Mouse (Mus musculus): ENCODE measurements around the gene Mrps21.
"Not testable (repeated sequence)": the region's sequence is repeated elsewhere in the genome, so short reads cannot be mapped to it uniquely, and the experiment has no call there.

Mrps21 gene

DNA sequence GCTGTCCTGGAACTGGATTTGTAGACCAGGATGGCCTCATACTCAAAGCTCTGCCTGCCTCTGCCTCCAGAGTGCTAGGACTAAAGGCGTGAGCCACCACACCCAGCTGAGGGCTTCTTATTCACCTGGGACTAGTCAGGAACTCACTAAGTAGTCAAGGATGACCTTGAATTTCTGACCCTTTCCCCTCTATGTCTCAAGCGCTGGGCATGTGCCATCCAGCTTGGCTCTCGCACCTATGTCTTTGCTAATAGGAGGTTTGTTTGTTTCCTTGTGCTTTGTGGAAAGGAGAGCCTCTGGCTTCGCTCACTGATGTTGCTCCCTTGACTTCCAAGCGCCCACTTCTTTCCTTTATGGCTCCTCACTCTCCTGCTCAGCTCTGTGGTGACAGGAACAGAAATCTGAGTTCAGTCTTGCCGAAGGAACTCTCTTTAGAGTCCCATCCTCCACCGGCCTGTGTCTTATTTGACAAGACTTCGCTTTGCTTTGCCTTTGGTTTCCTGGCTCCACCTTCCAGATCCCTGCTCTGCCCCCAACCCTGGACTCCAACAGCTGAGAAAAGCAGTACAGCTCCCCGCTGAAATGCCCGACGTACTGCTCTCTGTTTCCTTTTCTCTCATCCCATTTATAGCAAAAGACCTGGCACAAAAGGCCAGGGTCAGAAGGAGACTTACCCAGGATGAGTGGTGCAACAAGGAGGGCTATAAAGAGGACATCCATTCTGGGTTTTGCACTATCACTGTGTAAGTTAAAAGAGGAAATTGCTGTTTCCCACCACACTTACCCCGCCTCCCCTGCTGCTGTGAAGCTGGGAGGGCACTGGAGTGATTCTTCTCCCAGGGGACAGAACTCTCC is 20.1 kb upstream of the Mrps21 start, which contains the start of gene BC028528:
BC028528 (minus strand) TSS at position 795 of the 855 bp plus-strand sequence.
- DNase-seq, result no peak

DNA sequence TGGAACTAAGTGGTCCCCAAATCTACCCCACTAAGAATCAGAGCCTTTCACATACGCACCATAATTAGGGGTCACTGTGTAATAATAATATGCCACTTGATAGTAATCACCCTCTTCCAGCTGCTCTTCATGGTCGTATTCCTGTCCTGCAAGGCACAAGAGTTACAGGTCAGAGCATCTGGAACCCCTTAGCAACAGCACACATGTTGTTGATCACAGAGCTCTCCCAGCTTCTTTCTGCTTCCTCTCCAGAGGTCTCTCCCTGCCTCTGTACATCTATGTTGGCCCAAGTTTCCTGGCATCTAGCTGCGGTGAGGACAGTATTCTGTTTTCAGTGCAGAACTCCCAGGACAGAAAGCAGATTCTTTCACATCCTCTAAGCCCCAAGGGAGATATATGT is 18.3 kb upstream of the Mrps21 start:
- DNase-seq, result no peak

DNA sequence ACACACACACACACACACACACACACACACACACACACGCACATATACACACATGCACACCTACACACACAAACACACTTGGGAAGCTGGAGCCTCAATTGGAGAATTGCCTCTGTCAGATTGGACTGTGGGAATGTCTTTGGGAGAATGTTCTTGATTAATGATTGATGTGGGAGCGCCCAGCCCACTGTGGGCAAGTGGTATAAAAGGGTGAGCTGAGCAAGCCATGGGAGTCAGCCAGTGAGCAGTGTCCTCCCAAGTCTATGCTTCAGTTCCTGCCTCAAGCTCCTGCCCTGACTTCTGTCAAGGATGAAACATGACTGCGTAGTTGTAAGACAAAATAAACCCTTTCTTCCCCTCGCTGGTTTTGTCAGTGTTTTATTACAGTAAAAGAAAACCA is 16.3 kb upstream of the Mrps21 start:
- DNase-seq, result peak; percentile 89

DNA sequence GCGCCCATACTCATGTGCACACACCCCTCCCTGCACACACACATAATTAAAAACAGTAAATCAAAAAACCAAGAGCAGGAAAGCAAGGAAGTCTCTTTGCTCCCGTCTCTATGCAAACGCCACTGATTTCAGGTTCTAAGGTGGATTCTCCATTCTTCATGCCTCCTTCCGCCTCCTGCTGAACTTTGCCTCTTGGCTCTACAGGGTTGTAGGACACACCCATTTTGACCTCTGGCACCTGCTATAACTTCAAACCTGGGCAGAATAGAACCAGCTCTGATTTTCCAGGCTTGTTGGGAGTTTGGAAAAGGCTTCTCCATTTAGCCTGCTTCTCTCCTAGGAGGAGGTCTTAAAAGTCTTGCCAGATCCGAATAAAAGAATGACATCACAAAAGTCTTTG is 13.1 kb upstream of the Mrps21 start:
- DNase-seq, result peak; percentile 86

DNA sequence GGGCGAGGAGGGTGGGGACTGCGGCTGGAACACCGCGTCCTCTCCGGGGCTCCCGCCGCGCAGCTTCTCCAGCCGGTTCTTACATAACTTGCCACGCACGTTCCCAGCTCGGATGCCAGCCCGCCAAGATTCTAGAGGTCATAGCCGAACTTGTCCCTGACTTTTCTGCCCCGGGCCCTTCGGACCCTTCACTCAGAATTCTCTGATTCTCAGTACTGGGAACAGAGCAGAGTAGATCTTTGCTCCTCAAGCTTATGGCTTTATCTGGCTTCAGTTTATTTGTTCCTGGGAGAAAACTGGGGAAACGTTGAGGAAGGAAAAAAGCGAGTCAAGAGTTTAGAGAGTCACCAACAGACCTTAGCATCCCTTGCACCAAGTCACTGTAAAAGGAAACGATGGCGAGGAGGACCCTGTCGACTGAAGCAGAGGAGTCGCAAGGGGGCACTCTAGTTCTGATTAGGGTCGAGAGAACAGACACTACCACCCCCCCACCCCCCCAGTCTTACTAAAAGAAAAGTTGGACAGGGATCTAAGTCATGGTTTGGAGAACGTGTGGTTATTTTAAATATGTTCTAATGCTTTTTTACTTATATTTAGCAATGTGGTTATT is 11.6 kb upstream of the Mrps21 start:
- DNase-seq, result peak; percentile 91

DNA sequence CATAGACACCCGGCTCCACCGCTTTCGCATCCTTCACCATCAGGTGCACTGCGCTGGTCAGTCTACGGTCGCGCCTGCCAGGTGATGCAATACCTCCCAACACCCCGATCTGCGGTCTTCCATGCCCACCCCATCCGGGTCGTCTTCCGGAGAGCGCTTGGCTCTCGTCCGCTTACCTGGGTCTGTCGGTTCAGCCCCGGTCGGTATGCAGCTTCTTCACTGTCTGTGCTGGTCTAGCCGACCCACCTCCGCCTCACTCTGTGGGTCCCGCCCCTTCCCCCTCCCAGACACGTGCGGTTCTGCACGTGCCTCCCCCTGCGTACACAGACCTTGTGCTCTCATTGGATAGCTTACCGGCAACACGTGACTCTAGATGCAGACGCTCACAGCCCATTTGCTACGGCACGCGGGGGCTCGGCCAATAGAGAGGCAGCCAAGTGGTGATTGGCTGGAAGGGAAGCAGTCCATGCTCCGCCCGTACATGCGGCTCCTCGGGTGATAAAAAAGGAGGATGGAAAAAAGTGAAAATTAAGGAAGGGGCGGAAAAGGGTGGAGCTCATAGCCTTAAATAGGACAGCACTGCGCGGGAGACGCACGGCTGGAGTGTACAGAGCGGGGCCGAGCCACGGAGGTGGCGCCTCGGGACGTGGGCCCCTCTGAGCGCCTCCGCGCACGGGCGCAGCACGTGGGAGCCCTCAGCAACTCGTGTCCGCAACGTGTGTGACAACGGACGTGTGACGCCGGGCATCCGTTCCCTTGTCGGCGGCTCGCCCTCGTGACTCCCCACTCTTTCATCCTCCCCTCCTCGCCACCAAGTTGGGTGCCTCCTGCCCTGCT is 10.9 kb upstream of the Mrps21 start, which contains the start of gene Ciart:
Ciart (minus strand) TSS at position 273 of the 837 bp plus-strand sequence.
- peak; percentile 99 for DNase-seq

DNA sequence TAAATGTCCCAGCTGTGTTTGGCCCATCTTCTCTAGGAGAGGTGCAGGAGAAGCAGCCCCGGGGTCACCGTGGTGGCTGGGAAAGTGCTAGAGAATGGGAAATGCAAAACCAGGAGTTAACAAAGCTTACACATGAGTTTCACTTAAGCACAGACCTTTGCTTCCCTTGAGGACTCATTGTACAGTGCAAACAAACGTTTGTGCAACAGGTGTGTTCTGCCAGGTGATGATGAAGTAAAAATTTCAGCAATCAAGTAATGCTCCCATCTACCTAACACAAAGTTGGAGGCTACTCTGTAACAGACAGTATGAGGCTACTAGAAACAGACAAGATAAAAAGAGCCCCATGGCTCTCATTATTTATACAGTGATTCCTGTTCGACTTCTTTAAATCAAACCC is 7.7 kb upstream of the Mrps21 start:
- DNase-seq, result no peak

DNA sequence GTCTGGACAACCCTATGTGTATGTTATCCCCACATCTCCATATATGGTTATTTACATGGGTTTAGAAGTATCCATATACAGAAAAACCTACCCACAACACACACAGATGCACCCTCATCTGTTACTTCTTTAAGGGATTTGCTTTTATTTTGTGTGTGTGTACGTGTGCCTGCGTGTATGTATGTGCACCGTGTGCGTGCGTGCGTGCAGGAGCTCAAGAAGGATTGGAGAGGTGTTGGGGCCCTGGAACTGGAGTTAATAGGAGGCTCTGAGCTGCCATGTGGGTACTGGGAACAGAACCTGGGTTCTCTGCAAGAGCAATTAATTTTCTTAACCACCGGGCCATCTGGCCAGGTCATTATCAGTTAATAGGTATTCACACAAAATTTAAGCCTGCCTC is 729 bp upstream of the Mrps21 start:
- DNase-seq, result peak; percentile 56

DNA sequence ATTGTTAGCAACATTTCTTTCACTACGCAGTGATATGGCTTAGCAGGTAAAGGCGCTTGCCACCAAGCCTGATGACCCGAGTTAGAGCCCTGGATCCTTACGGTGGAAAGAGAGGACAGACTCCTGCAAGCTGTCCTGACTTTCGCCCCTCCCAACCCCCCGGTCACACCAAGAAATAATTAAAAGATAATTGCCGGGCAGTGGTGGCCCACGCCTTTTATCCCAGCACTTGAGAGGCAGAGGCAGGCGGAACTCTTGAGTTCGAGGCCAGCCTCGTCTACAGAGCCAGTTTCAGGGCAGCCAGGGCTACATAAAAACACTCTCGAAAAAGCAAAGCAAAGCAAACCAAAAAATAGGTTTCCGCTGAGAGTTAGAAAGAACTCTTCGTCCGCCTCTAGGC is 343 bp downstream of the Mrps21 start:
- no peak for DNase-seq

DNA sequence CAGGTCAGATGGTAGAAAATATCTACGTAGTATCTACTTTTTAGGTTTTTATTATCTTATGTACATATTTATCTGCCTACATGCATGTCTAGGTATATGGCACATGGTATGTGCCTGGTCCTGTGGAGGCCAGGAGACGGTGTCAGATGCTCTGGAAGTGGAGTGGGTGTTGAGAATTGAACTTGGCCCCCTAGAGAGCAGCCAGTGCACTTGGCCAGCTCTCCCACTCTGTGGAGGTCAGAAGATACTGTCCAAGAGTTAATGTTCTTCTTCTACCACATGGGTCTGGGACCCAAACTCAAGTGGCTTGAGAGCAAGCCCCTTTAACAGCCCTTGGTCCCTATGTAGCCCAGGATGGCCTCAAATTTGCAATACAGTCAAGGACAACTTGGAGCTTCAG is 3.9 kb downstream of the Mrps21 start:
- peak; percentile 16 for DNase-seq

DNA sequence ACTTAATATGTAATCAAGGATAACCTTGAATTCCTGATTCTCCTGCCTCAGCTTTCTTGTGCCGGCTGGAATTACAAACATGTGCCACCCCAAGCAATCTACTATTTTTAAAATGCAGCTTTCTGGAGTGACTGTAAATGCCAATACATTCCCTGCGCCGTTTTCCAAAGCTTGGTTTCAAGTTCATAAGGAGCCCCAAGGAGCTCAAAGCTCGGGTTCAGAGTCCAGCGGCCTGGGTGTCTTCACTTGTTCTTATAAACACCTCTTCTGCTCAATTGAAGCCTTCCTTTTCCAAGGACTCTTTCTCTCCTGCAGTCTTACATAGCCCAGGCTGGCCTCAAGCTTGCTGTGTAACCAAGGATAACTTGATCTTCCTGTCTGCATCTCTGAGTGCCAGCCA is 5.2 kb downstream of the Mrps21 start:
- peak; percentile 86 for DNase-seq

DNA sequence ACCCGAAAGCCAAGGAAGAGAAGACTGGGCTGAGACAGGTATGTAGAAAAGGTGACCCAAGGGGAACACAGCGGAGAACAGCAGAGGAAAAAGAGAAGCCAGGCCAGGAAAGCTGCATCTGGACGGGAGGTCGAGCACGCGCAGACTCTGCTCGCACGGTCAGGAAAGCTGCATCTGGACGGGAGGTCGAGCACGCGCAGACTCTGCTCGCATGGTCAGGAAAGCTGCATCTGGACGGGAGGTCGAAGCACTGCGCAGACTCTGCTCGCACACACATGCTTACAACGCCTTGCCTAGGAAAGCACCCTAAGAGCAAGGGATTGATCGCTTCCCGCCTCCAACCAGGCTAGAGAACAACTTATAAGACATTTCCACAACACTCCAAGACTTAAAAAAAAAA is 5.7 kb downstream of the Mrps21 start:
- no peak for DNase-seq

DNA sequence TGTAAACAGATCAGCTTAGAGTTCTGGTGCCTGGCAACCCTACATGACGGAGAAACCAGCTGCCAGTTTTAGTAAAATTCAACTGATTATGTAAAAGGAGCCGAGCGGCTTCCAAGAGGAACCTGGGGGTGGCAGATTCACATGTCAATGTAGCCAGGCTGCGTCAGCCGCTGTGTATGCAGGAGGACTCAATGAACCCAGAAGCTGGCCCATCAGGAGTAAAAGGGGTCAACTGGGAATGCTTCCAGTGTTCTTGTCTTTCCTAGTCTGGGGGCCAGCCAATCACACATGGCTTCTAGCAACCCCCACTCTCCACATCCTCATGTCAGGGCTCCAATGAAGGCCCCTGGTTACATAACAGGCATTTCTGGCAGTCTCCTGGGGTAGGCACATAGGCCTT is 6.3 kb downstream of the Mrps21 start:
- peak; percentile 96 for DNase-seq

DNA sequence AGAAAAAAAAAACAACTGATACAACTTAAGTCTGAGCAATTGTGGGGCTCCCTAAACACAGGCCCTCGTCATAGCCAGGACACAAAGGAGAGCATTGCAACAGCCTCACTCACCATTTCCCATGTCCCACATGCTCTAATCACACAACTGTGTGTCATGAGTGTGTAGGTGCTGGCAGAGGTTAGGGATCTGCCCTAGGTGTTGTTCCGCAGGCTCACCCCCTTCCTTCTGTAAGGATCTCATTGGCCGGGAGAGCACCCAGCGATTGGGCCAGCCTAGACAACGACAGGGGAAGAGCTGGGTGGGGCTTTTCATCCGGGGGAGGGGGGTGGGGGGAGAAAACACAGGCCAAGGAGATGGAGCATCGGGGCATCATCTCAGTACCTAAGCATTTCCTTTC is 7.7 kb downstream of the Mrps21 start:
- DNase-seq, result no peak

DNA sequence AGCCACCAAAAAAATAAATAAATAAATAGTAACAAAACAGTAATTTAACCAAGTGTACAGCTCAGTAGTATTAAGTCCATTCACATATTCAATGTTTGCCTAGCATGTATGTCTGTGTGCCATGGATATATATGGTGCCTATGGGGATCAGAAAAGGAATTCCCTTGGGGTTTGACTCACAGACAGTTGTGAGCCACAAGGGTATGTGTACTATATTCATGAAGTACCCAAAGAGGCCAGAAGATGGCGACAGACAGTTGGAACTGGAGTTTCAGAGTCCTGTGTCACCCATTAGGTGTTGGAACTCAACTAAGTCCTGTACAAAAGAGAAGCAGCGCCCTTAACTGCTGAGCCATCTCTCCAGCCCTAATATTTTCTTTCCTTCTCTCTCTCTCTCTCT is 9.5 kb downstream of the Mrps21 start:
- DNase-seq, result peak; percentile 97

DNA sequence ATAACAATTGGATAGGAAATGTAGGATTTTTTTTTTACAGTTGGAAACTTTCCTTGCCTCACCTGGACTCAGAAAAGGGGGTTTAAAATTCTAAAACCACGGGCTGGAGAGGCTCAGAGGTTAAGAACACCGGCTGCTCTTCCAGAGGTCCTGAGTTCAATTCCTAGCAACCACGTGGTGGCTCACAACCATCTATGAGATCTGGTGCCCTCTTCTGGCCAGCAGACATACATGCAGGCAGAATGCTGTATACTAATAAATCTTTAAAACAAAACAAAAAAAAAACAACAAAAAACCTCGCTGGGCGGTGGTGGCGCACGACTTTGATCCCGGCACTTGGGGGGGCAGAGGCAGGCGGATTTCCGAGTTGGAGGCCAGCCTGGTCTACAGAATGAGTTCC is 10.1 kb downstream of the Mrps21 start:
- DNase-seq, result peak; percentile 30

DNA sequence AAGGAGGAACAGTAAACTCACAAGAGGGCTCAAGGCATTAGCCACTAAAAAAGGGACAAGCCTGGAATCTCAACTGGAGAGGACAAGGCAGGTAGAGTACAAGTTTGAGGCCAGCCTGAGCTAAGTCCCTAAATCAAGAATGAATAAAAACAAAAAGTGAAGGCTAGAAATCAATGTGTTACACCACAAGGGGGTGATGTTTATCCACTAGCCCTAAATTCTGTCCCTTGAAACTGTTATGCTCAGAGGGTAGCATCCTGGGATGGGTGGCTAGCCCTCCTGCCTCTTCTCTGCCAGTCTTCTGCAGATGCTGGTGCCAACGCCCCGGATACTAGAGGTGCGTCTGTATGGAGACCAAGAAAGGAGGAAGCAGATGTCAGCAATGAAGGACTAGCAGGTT is 11.0 kb downstream of the Mrps21 start:
- DNase-seq, result peak; percentile 33

DNA sequence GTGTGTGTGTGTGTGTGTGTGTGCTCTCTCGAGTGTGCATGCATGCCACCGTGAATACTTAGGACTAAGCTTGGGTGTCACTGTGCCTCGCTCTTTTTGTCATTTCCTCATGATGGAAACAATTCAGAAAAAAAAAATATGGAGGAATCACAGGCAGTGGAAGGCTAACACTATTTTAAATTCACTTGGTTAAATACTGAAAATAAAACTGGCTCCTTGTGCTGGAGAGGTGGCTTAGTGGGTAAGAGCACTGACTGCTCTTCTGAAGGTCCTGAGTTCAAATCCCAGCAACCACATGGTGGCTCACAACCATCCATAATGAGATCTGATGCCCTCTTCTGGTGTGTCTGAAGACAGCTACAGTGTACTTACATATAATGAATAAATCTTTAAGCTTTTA is 13.0 kb downstream of the Mrps21 start:
- not testable (repeated sequence) for DNase-seq

DNA sequence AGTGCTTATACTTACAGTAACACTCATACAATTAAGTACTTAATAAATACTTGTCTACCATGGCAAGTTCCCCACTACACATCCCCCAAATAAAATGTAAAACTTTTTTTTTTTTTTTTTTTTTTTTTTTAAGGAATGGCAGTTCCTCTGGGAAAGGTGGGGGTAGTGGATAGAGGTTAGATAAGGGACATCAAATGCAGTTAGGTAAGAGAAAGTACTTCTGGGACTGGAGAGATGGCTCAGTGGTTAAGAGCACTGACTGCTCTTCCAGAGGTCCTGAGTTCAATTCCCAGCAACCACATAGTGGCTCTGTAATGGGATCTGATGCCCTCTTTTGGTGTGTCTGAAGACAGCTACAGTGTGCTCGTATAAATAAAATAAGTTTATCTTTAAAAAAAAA is 14.3 kb downstream of the Mrps21 start:
- DNase-seq, result not testable (repeated sequence)

DNA sequence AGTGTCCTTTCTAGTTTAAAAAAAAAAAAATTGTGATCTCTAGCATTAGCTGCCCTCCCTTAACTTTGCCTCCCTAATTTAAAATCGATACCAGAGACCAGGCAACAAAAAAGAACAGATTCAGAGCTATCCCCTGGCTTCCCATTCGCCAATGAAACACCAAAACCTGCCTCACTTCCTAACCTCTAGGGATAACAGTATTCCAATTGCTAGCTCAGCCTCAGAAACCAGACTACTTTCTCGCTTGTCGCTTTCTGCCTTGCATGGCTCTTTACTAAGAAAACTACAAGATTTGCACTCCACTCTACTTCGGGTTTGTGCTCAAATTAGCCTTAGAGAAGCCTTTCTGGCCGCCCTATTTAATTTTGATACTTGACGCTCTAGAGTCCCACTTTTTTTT is 15.2 kb downstream of the Mrps21 start:
- no peak for DNase-seq

DNA sequence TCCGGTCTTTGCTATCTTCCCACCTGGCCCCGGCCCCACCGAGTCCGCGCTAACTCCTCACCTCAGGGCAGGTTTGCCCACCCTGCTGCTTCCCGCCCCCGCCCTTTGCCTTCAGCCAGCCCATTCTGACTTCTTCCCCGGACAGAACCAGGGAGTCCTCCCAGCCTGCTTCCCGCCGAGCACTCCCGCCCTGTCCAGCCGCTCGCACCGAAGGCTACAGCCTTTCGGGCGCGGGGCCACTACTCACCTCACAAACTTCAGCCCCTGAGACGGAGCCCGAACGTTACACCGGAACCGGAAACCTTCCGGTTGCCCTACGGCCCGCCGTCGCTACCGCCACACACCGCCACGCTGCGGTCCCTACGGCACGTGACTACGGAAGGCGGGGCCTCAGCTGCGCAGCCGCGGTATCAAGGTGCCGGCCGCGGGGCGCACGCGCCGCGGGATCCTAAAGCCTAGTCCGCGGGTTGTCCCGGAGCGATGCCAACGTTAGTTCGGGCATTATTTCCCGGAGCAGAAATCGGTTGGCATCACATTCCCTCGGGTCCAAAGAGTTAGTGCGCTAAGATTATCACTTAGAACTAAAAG is 15.7 kb downstream of the Mrps21 start, which contains the start of gene Prpf3:
Prpf3 (minus strand) TSS at position 384 of the 588 bp plus-strand sequence.
- DNase-seq, result peak; percentile 97

DNA sequence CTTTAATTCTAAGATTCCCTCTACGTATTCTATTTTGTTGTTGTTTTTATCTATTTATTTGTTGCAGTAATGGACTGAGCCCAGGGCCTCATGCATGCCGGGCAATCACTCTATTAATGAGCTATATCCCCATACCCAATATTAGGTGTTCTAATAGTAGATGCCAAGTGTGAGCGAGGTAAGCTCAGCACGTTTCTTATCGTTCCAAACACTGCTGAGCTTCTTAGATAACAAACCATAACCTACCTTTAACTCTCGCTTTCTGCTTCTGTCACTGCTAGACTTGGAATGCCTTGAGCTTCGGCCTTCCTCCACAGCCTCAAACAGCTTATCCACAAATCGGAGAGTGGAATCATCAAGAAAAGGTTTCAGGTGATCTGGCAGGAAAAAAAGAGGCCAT is 20.0 kb downstream of the Mrps21 start:
- no peak for DNase-seq

DNA sequence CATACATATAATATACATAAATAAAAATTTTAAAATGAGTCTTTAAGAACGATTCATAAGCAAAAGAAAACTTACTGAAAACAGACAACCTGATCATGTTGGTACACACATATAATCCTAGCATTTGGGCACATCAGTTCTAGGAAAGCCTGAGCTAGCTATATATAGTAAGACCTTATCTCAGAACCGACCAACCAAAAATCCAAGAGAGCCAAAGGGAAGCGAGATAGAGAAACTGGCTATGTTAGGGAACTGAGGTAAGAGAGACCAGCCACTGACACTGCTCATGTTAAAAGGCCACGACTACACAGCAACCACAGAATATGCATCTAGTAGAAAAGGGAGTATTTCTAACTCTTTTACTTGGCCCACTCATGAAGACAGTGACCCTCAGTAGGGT is 20.7 kb downstream of the Mrps21 start:
- no peak for DNase-seq
